Mouse (Mus musculus) kidney, postnatal 14 days (tissue): ENCODE data around the gene Olfr731.

Experiments
- DNase-seq: peaks from one replicate; pipeline ENCODE4 v3.0.0; 2022; ENCODE audit warnings: mixed read lengths

Gene Olfr731

DNA sequence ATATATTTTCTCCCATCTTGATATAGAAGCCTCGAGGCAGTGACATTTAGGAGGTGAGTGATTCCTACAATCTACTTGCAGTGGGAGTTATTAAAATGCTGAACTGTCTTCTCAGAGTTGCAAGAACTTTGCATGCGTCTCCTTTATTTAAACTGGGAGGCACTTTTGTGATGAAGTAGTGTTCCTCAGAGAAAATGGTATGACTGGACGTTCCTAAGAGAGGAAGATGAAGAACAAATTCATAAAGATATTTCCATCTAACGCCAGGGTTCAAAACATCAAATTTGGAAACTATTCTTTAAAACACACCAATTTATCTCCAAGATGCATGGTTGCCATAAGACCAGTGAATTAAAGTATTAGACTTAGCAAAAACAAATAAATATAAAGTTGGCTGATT, at the start of gene Olfr731:
Gene Olfr731 (minus strand): TSS at position 101 of the 400 bp plus-strand sequence.
- no peak for DNase-seq

DNA sequence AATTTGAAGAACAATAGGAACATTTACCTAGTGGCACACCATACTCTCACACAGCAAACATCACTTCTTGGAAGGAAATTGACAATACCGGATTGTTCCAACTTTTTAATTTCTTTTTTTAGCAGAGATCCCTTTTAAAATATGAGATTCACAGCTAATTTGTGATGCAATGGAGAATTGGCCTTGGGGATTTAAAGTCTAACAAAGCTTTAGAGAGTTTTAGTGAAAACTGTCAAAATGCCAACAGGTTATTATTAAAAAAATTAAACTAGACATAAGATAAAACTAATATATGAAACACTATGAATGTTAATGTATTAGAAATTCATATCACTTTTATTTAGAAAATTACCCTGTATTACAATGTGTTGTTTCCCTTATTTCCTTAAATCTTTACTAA, 42.4 kb upstream of the Olfr731 start, which contains the start of gene Olfr732:
Gene Olfr732 (minus strand): TSS at position 101 of the 400 bp plus-strand sequence.
- no peak for DNase-seq

DNA sequence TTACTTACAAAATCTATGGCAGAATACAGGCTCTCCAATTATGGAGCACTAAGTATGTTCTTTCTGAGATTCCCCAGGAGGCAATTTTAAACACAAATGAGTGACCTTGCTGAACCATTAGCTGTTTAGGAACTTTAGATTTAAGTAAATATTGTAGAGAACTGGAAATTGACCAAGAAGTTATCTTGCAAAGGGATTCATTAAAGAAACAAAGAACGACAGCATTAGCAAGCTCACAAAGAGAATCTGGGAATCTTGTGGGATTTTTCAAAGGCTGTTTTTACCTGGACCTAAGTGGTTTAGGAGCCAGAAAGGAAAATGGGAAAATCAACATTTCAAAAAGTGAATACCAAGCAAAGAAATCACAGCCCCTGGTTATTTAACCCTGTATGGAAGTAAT, 53.6 kb downstream of the Olfr731 start, which contains the start of gene Olfr730:
Gene Olfr730 (minus strand): TSS at position 101 of the 400 bp plus-strand sequence.
- DNase-seq = no peak
